Mouse (Mus musculus) G1E (cell line): Measurements from ENCODE around the gene Rnf151. TPM values are rescaled to one million over a fixed set of nuclear protein-coding genes. Genes with fewer than 3 reads are reported as not detected.

Experiments used
- ATAC-seq: 2 replicates; pipeline ENCODE4 v1.8.0; 2016; ENCODE audit warnings: mild to moderate bottlenecking; ENCODE audit not compliant: insufficient number of reproducible peaks, poor library complexity, low FRiP score, severe bottlenecking; ENCODE audit errors: extremely low read depth
- DNase-seq: peaks from one replicate; pipeline ENCODE4 v3.0.0; 2012; ENCODE audit warnings: low spot score
- H3K27me3 ChIP-seq: 2 replicates; pipeline ENCODE4 v1.6.1; 2012; ENCODE audit warnings: mild to moderate bottlenecking, low read length, inconsistent platforms; ENCODE audit not compliant: insufficient read depth
- H3K36me3 ChIP-seq: replicated peaks from 2 replicates; pipeline ENCODE3; 2012; ENCODE audit warnings: mild to moderate bottlenecking, inconsistent platforms
- H3K4me1 ChIP-seq: 2 replicates; pipeline ENCODE4 v1.6.1; 2012; ENCODE audit warnings: low read depth, low read length, inconsistent platforms, mixed read lengths; ENCODE audit not compliant: insufficient read depth
- H3K4me3 ChIP-seq: 2 replicates; pipeline ENCODE4 v1.5.1; 2012; ENCODE audit warnings: low read depth, mild to moderate bottlenecking, inconsistent platforms, low read length, moderate library complexity, mixed read lengths
- H3K9me3 ChIP-seq: replicated peaks from 2 replicates; pipeline ENCODE4 v1.6.1; 2012; ENCODE audit warnings: inconsistent platforms
- CTCF ChIP-seq: IDR thresholded peaks from 2 replicates; pipeline ENCODE4 v1.5.1; 2012; ENCODE audit warnings: low read depth, low read length, inconsistent platforms, mixed read lengths
- GATA1 ChIP-seq: IDR thresholded peaks from 2 replicates; pipeline ENCODE4 v1.6.1; 2012; ENCODE audit warnings: borderline replicate concordance, low read length, inconsistent platforms, mixed read lengths
- GATA2 ChIP-seq: IDR thresholded peaks from 2 replicates; pipeline ENCODE4 v1.6.1; 2012; ENCODE audit warnings: low read depth, low read length, inconsistent platforms, borderline replicate concordance
- POLR2AphosphoS5 ChIP-seq: IDR thresholded peaks from 2 replicates; pipeline ENCODE4 v1.6.1; 2012; ENCODE audit warnings: low read depth, low read length, inconsistent platforms; ENCODE audit not compliant: insufficient replicate concordance
- TAL1 ChIP-seq: conservative IDR thresholded peaks from 2 replicates; pipeline ENCODE4 v1.6.1; 2012; ENCODE audit warnings: low read depth, low read length, inconsistent platforms, mixed read lengths
- polyA plus RNA-seq: library from polyadenylated mRNA; stranded (reverse); fragments of >175 nt; gene quantifications from 2 replicates; pipeline ENCODE4 v1.2.3, GENCODE M21; 2012
- total RNA-seq, 2 experiments: library from RNA; stranded (forward) in 1 of 2; stranded (reverse) in 1 of 2; fragments of 200-1000 nt in 1 of 2; fragments of >200 nt in 1 of 2; fragmentation: Nextera tagmentation in 1 of 2; gene quantifications; 2 replicates each; pipeline ENCODE4 v1.2.3; 2014 to 2017

Rnf151 gene
- total RNA-seq (2014; fragmentation: Nextera tagmentation) (not detected in 2 replicates), total RNA-seq (2017) (0.23 TPM in 1 of 2 replicates, not detected in the other), polyA plus RNA-seq (0.13 and 0.17 TPM in 2 replicates)

GRCm38 (mm10) chr17:24717943-24718342, at the start of gene Rnf151, which contains the start of gene Rps2:
Gene Rnf151 (minus strand): TSS chr17:24718063.
Gene Rps2 (plus strand): TSS chr17:24718116.
- H3K4me1 ChIP-seq: peaks cover 28% of the 10 kb centered on the region
- H3K27me3 ChIP-seq: no peaks in the 10 kb centered on the region; the same call in 1 of the 2 replicates
- ATAC-seq (no peak), DNase-seq (no peak)
- no peak for TF ChIP-seq TAL1
- H3K4me3 ChIP-seq: peak within 1 kb of the TSS; percentile 81
- peaks cover 61% of the 10 kb centered on the region for H3K36me3 ChIP-seq
- H3K9me3 ChIP-seq: no peaks in the 10 kb centered on the region

GRCm38 (mm10) chr17:24766266-24766875, 48.5 kb upstream of the Rnf151 start:
- no peak for DNase-seq
- H3K4me1 ChIP-seq: no peaks in the 10 kb centered on the region
- TF ChIP-seq GATA2 (no peak), CTCF (no peak), GATA1 (no peak), POLR2AphosphoS5 (no peak), TAL1 (no peak)
- ATAC-seq: no peak
- no peaks in the 10 kb centered on the region for H3K9me3 ChIP-seq
- peaks cover 39% of the 10 kb centered on the region for H3K27me3 ChIP-seq
- no peaks in the 10 kb centered on the region for H3K36me3 ChIP-seq
- no peak overlapping the region for H3K4me3 ChIP-seq

DNA sequence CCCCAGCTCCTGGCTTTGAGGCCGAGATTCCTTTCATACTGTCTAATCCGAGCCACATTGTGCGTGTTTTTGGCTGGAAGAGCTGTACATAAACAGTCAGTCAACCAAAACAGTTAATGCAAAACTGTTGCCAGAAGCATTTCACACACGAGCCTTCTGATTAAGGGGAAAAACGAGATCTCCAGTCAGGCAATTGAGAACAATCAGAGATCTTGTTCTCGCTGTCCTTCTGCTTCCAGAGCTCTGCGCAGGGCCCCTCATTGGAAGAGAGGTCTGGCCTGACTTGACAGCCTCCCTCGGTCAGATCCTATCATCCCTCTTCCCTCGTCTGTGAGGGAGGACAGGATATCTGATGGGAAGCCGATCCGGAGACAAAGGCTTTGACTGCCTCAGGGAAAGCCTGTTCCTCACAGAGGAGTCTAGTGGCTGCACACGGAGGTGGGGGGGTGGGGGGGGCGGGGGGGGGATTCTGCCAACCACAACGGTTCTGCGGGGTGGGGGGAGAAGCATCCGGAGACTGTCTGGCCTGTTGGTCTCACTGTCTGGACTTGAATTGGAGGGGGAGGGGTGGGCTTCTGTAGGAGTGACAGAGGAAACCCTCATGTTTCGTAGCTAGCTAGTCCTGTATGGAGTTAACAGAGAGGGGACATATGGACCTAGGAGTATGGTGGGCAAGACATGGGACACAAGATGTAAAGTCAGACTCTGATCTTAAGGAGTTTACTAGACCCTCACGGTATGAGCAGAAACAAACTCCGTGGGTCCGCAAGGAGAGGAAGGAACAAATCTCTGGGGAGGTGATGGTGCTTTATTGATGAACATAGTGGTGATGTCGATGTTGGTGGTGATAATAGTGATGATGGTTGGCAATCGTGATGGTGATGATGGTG, 47.4 kb upstream of the Rnf151 start:
- Histone ChIP-seq H3K27me3 (peaks cover 46% of the 10 kb centered on the region), H3K4me3 (no peak overlapping the region), H3K36me3 (no peaks in the 10 kb centered on the region), H3K9me3 (no peaks in the 10 kb centered on the region), H3K4me1 (no peaks in the 10 kb centered on the region)
- TF ChIP-seq CTCF (no peak), GATA1 (no peak), GATA2 (no peak), POLR2AphosphoS5 (no peak), TAL1 (no peak)
- DNase-seq (no peak), ATAC-seq (no peak)

DNA sequence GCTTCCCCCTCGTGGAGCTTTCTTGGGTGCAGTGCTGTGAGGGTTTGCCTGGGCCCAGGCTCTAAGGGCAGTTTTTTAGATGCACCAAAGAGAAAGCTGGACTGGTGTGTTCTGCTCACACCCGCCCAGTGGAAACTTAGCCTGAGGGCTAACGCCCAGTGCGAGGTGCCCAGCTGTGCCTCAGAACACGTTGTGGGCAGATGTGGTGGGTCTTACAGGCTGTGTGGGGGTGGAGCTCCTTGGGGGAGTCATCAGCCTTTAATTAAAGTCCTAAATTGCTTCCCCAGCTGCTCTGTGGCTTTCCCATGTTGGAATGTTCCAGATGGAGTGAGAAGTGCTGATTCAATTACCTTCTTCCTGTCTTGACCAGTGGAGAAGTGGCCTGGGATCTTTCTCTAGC, 43.3 kb upstream of the Rnf151 start:
- H3K36me3 ChIP-seq: no peaks in the 10 kb centered on the region
- ATAC-seq (no peak), DNase-seq (no peak)
- H3K4me3 ChIP-seq: no peak overlapping the region
- no peaks in the 10 kb centered on the region for H3K4me1 ChIP-seq
- peaks cover 54% of the 10 kb centered on the region for H3K27me3 ChIP-seq
- H3K9me3 ChIP-seq: no peaks in the 10 kb centered on the region
- TF ChIP-seq TAL1 (no peak), GATA2 (no peak), CTCF (no peak), GATA1 (no peak), POLR2AphosphoS5 (no peak)

GRCm38 (mm10) chr17:24757394-24757793, 39.5 kb upstream of the Rnf151 start:
- Histone ChIP-seq H3K9me3 (no peaks in the 10 kb centered on the region), H3K36me3 (no peaks in the 10 kb centered on the region), H3K27me3 (peaks cover 68% of the 10 kb centered on the region), H3K4me1 (peaks cover 8% of the 10 kb centered on the region), H3K4me3 (no peak overlapping the region)
- DNase-seq (no peak), ATAC-seq (no peak)
- TF ChIP-seq POLR2AphosphoS5 (no peak), TAL1 (no peak), GATA1 (no peak), GATA2 (no peak), CTCF (no peak)
